Mouse (Mus musculus): ENCODE measurements around the gene Arhgef7.

GRCm38 (mm10) chr8:11846807-11847206, 119.3 kb downstream of the Arhgef7 start:
- TF ChIP-seq POLR2A (IDR thresholded peaks at IDR 0.05; ENCODE audit: control insufficient read depth, low read depth, low read length) (no peak), CTCF (IDR thresholded peaks at IDR 0.05; ENCODE audit: control insufficient read depth, insufficient read depth, insufficient replicate concordance, low read depth, low read length) (no peak)
